Mouse (Mus musculus) limb, embryonic 14.5 days (tissue): ENCODE results near the gene Arid3a. TPM values are rescaled to one million over a fixed set of nuclear protein-coding genes. Genes with fewer than 3 reads are reported as not detected.

Experiments used
- ATAC-seq: fragments of 200-750 bp; cut with Nextera tagmentation; 2 replicates; pipeline ENCODE4 v1.8.0; 2017; ENCODE audit warnings: low read depth, moderate number of reproducible peaks, moderate TSS enrichment; ENCODE audit not compliant: low FRiP score
- DNase-seq: peaks from one replicate; pipeline ENCODE4 v3.0.0-alpha.2; 2015; ENCODE audit warnings: low spot score
- H3K27ac ChIP-seq: fragments of 300-500 bp; sonication (generic); replicated peaks from 2 replicates; pipeline ENCODE4 v1.5.1; 2014; ENCODE audit warnings: low read depth, mild to moderate bottlenecking, low read length, moderate library complexity, mixed read lengths
- H3K27me3 ChIP-seq: fragments of 300-500 bp; sonication (generic); 2 replicates; pipeline ENCODE4 v1.6.1; 2014; ENCODE audit warnings: low read length, mixed read lengths; ENCODE audit not compliant: control insufficient read depth, insufficient read depth
- H3K36me3 ChIP-seq: fragments of 300-500 bp; sonication (generic); 2 replicates; pipeline ENCODE4 v1.6.1; 2014; ENCODE audit warnings: mild to moderate bottlenecking, low read length, moderate library complexity, mixed read lengths; ENCODE audit not compliant: control insufficient read depth, insufficient read depth
- H3K4me1 ChIP-seq: fragments of 300-500 bp; sonication (generic); 2 replicates; pipeline ENCODE4 v1.6.1; 2014; ENCODE audit warnings: antibody characterized with exemption, low read length, mixed read lengths; ENCODE audit not compliant: control insufficient read depth, insufficient read depth
- H3K4me2 ChIP-seq: fragments of 300-500 bp; sonication (generic); replicated peaks from 2 replicates; pipeline ENCODE4 v1.6.1; 2014; ENCODE audit warnings: low read depth, mild to moderate bottlenecking, low read length, moderate library complexity; ENCODE audit not compliant: severe bottlenecking
- H3K4me3 ChIP-seq: fragments of 300-500 bp; sonication (generic); replicated peaks from 2 replicates; pipeline ENCODE4 v1.5.1; 2014; ENCODE audit warnings: low read length
- H3K9ac ChIP-seq: fragments of 300-500 bp; sonication (generic); 2 replicates; pipeline ENCODE4 v1.6.1; 2014; ENCODE audit warnings: mild to moderate bottlenecking, low read depth, low read length, moderate library complexity; ENCODE audit not compliant: severe bottlenecking
- H3K9me3 ChIP-seq: fragments of 300-500 bp; sonication (generic); 2 replicates; pipeline ENCODE4 v1.6.1; 2016; ENCODE audit warnings: low read length; ENCODE audit not compliant: control insufficient read depth
- POLR2A ChIP-seq: fragments of 200-500 bp; IDR thresholded peaks from 2 replicates; pipeline ENCODE4 v1.8.0; 2012; ENCODE audit warnings: inconsistent platforms, mild to moderate bottlenecking, moderate library complexity, borderline replicate concordance; ENCODE audit not compliant: insufficient read depth, insufficient read length; ENCODE audit errors: extremely low read depth
- WGBS: fragments of 180-500 bp; shearing (Covaris S2); extraction: QIAGEN DNeasy Blood & Tissue Kit; methylation state at CpG from one replicate; pipeline ENCODE4 v1.1.7; 2014; 5-methylcytosine and 5-hydroxymethylcytosine counted together
- polyA plus RNA-seq, 2 experiments: library from polyadenylated mRNA; depleted of rRNA in 1 of 2; stranded (reverse) in 1 of 2; unstranded in 1 of 2; fragments of >200 nt; fragmentation: Nextera tagmentation in 1 of 2; extraction: Ambion mirVana in 1 of 2; gene quantifications; 2 replicates each; pipeline versions ENCODE4 v1.2.1 to v1.2.3; 2012 to 2014

The Arid3a gene
- polyA plus RNA-seq, 2 experiments, result 5.0 to 8.6 TPM

DNA sequence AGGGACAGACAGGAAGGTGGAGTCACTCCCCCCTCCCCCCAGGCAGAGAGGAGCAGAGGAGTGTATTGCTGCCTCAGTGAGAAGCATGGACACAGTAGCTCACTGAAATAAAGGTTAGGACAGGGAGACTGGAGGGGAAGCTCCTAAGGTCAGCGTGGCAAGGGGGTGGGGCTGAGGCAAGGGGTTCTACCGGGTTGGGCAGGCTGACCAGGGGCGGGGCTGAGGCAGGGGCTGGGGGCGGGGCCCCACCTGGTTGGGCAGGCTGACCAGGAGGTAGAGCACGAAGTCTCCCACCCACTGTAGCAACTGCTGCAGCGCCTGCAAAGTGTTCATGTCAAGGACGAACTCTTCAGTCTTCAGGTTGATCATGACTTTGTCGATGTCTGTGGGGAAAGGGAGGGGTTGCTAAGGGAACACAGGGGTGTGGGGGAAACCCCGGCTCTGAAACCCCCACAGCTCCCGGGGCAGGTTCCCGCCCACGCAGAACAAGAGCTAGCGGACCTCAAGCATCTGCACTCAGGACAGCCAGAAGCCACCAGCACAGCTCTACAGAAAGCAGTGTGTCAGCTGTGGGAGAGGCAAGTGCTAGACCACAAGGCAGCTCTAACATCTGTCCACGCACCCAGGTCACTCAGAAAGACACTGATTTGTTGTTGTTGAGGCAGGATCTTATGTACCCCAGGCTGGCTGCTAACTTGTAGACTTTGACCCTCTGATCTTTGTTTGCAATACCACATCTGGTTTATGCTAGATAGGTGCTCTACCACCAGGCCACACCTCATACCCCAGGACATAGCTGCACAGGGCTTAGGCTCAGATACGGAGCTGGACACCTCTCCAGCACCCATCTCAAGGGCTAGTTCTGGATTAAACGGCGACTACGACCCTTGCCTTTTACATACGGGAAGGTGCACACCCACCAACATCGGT is 29.3 kb upstream of the Arid3a start:
- Histone ChIP-seq H3K9ac (no peak overlapping the region), H3K27ac (no peak overlapping the region), H3K27me3 (no peaks in the 10 kb centered on the region), H3K9me3 (no peaks in the 10 kb centered on the region), H3K36me3 (peaks cover 61% of the 10 kb centered on the region), H3K4me2 (no peak overlapping the region), H3K4me1 (no peaks in the 10 kb centered on the region), H3K4me3 (no peak overlapping the region)
- ATAC-seq (no peak), DNase-seq (no peak)
- TF ChIP-seq POLR2A, result no peak
- 54% methylated on average over 20 of the region's 20 CpGs for WGBS

- H3K4me2 ChIP-seq, result no peak overlapping the region
- DNase-seq (no peak), ATAC-seq (no peak)
- no peaks in the 10 kb centered on the region for H3K9me3 ChIP-seq
- no peaks in the 10 kb centered on the region for H3K4me1 ChIP-seq
- peak overlapping the region; percentile 28; the same call in 1 of the 2 replicates for H3K9ac ChIP-seq
- H3K4me3 ChIP-seq, result no peak overlapping the region
- WGBS, result 36% methylated on average over 2 of the region's 2 CpGs
- H3K27me3 ChIP-seq, result no peaks in the 10 kb centered on the region
- H3K27ac ChIP-seq, result no peak overlapping the region
- peaks cover 80% of the 10 kb centered on the region for H3K36me3 ChIP-seq
- no peak for TF ChIP-seq POLR2A
These were observed 25.9 kb upstream of the Arid3a start for GRCm38 (mm10) chr10:79900951-79901410.

DNA sequence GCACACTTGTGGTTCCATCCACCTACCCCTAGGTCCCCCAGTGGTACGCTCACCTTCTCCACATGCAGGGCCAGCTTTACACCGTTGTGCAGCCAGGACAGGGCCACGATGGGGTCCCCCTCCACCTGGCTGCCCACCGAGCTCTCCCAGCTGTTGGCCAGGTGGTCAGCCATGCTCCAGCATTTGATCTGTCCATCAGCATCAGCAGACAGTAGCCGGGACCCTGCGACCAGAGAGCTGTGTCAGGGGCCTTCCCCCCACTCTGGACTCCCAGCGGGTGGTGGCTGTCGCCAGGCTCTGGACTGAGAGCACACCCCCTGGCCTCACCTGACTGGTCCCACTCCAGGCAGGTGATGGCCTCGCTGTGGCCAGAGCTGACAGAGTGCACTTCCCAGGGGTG is 20.1 kb upstream of the Arid3a start:
- ATAC-seq (no peak), DNase-seq (no peak)
- Histone ChIP-seq H3K27ac (no peak overlapping the region), H3K36me3 (peaks cover 65% of the 10 kb centered on the region), H3K4me1 (no peaks in the 10 kb centered on the region), H3K9ac (no peak overlapping the region), H3K4me3 (no peak overlapping the region), H3K9me3 (no peaks in the 10 kb centered on the region), H3K4me2 (no peak overlapping the region), H3K27me3 (no peaks in the 10 kb centered on the region)
- TF ChIP-seq POLR2A, result no peak
- 92% methylated on average over 9 of the region's 9 CpGs for WGBS

DNA sequence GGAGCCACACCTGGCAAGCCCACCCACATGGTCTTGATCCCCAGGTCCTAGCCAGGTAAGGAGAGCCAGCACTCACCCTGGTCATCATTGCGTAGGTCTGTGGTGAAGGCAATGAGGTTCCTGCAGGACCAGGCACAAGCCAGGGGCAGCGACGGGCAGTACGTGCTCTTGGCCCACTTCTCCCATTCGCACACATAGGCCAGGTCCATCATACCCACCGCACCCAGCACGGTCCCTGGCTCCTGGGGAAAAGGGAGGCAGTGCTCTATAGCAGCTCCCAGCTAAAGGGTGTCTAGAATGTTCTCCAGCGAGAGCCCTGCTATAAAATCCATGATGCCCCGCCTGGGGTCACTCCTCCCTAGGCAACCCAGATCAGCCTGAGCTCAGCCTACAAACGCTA is 19.4 kb upstream of the Arid3a start:
- Histone ChIP-seq H3K4me3 (no peak overlapping the region), H3K9ac (no peak overlapping the region), H3K4me1 (no peaks in the 10 kb centered on the region), H3K4me2 (no peak overlapping the region), H3K36me3 (peaks cover 64% of the 10 kb centered on the region), H3K9me3 (no peaks in the 10 kb centered on the region), H3K27ac (no peak overlapping the region), H3K27me3 (no peaks in the 10 kb centered on the region)
- DNase-seq, result no peak
- ATAC-seq, result no peak
- TF ChIP-seq POLR2A, result no peak
- 87% methylated on average over 10 of the region's 10 CpGs for WGBS

DNA sequence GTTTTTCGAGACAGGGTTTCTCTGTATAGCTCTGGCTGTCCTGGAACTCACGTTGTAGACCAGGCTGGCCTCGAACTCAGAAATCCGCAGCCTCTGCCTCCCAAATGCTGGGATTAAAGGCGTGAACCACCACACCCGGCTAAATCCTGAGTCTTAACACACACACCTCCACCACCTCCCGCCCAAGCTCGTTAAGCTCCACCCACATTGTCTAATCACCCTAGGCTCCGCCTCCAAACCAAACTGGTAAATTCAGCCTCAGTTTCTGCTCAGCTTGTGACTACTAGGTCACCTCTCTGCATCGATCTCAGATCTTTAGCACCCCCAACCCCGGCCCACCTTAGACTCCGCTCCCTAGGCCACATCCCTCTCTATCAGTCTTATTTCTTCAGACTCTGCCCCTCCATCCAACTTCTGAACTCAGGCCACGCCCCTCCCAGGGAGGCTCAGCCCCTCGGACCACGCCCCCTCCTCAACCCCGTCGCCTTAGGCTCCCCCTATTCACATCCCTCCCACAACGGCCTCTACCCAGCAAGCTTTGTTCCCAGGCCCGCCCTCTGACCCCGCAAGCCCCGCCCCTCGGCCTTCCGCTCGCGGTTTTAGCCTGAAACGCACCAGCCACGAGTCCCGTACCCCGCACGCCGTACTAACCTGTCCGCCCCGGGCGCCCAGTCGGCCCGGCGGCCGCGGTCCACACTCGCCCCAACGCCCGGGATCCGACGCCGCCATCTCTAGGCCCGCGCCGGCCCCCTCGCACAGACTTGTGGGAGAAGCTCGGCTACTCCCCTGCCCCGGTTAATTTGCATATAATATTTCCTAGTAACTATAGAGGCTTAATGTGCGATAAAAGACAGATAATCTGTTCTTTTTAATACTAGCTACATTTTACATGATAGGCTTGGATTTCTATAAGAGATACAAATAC is 18.4 kb upstream of the Arid3a start, which contains the start of gene Med16:
TSS of gene Med16 (minus strand) at position 757 of the 925 bp plus-strand sequence.
- DNase-seq, result peak; percentile 96

More for the DNA sequence above, 18.4 kb upstream of the Arid3a start, which contains the start of gene Med16:
- Histone ChIP-seq H3K27ac (peak within 1 kb of the TSS; percentile 98), H3K9ac (peak within 1 kb of the TSS; percentile 97), H3K4me2 (peak within 1 kb of the TSS; percentile 48), H3K9me3 (no peaks in the 10 kb centered on the region), H3K4me1 (no peaks in the 10 kb centered on the region), H3K36me3 (peaks cover 62% of the 10 kb centered on the region), H3K27me3 (no peaks in the 10 kb centered on the region), H3K4me3 (peak within 1 kb of the TSS; percentile 70)
- peak; percentile 97 for ATAC-seq
- TF ChIP-seq POLR2A, result 0 out of 2 replicates have a peak, but pooled peaks have one; percentile 69
- 2% methylated on average over 51 of the region's 52 CpGs for WGBS
